Mouse (Mus musculus) brain, embryonic 14.5 days (tissue): ENCODE data around the gene Spg7.

Experiments used
- CTCF ChIP-seq: fragments of 200-500 bp; IDR thresholded peaks from 2 replicates; pipeline ENCODE4 v1.5.1; 2012; ENCODE audit warnings: inconsistent platforms, mild to moderate bottlenecking, moderate library complexity, borderline replicate concordance; ENCODE audit not compliant: insufficient read depth, insufficient read length; ENCODE audit errors: extremely low read depth
- POLR2A ChIP-seq: fragments of 200-500 bp; IDR thresholded peaks from 2 replicates; pipeline ENCODE4 v1.6.1; 2012; ENCODE audit warnings: mild to moderate bottlenecking, inconsistent platforms, borderline replicate concordance; ENCODE audit not compliant: poor library complexity, insufficient read depth, insufficient read length, severe bottlenecking; ENCODE audit errors: extremely low read depth

- no peak for TF ChIP-seq CTCF
- TF ChIP-seq POLR2A = no peak
Measured at GRCm38 (mm10) chr8:123020859-123021258, 41.9 kb upstream of the Spg7 start.
